Mouse (Mus musculus): ENCODE results near the gene Zmiz1.

DNA sequence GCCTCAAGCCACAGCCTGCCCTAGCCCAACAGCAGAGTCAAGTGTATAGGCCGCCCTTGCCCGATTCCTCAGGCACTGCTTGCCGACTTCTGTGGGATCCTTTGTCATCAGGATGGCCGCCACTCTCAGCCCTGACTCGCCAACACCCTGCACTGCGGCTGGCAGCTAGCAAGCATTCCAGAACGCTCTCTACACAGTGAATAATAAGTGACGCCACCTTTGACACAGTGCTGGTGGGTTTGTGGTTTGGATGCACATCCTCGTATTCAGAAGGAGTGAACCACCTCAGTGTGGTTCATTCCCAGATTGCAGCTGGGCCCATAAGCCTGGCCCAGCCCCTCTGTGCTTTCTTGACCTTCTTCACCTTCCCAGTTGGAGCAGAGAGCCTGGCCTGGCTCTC, 17.1 kb downstream of the Zmiz1 start:
- TF ChIP-seq CTCF (IDR thresholded peaks at IDR 0.05; ENCODE audit: low read depth) (no peak), EP300 (IDR thresholded peaks at IDR 0.05; ENCODE audit: low read depth) (no peak)
